Mouse (Mus musculus): ENCODE results near the gene Mok.

DNA sequence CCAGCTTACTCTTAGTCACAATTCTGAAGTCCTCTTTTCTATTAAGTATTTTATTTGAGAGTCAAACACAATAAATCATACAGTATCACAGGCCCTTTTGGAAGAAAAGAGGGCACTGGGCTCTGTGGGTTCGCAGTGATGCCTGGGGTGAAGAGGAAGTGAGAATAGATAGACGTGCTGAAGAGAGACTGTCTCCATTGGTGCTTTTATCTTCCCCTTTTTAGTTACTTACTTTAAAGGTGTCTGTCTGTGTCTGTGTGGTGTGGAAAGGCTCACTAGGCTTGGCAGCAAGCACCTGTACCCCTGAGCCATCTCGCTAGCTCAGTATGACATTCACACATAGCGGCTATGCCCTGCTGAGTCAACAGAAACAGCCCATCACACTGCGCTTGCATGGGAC lies 62.9 kb downstream of the Mok start:
- TF ChIP-seq POLR2A (IDR thresholded peaks at IDR 0.05; ENCODE audit: borderline replicate concordance, extremely low read depth, insufficient read depth, insufficient read length, poor library complexity, severe bottlenecking): no peak
- no peak for TF ChIP-seq CTCF (IDR thresholded peaks at IDR 0.05; ENCODE audit: borderline replicate concordance, extremely low read depth, insufficient read depth, insufficient read length)
